Mouse (Mus musculus) testis, adult 2 months (tissue): ENCODE results near the gene Ccdc43.

Source experiments
- CTCF ChIP-seq: fragments of 200-500 bp; IDR thresholded peaks from 2 replicates; pipeline ENCODE4 v1.5.1; 2012; ENCODE audit warnings: low read depth, mild to moderate bottlenecking, inconsistent platforms, low read length, moderate library complexity; ENCODE audit not compliant: control insufficient read depth, insufficient read depth, insufficient replicate concordance
- POLR2A ChIP-seq: fragments of 200-500 bp; IDR thresholded peaks from 2 replicates; pipeline ENCODE4 v1.6.1; 2012; ENCODE audit warnings: low read depth, mild to moderate bottlenecking, inconsistent platforms, low read length, moderate library complexity; ENCODE audit not compliant: control insufficient read depth

DNA sequence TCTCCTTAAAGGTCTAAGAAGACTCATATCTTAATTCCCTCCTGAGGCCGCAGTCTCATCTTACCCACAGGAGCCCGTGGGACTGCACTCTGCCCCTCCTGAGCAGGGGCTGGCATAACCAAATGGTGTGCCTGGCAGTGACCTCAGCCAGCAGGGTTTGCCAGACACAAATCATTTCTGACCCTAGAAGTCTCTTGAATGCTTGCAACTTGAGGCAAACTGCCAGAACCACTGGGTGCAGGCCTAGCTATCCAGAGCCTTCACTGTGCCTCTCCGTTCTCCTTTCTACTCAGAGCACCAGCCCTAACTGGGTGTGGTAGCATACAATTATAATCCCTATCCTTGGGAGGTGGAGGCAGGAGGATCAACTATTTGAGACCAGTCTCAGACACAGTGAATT, 47.2 kb upstream of the Ccdc43 start:
- no peak for TF ChIP-seq POLR2A
- no peak for TF ChIP-seq CTCF
